Mouse (Mus musculus): ENCODE data around the gene Adgrg7.
A peak's percentile ranks its signal among the peaks of the same experiment; 100 is the strongest.

Adgrg7 gene

GRCm38 (mm10) chr16:56795481-56796139, at the start of gene Adgrg7:
TSS of gene Adgrg7 (minus strand) at chr16:56795855.
- no peak for DNase-seq (ENCODE audit: low spot score in 2 of 2)

- DNase-seq (ENCODE audit: low spot score in 2 of 2) = no peak
Measured at GRCm38 (mm10) chr16:56842988-56843387, 47.3 kb upstream of the Adgrg7 start.

- DNase-seq (ENCODE audit: low spot score in 2 of 2) = no peak
Measured at GRCm38 (mm10) chr16:56833312-56833711, 37.7 kb upstream of the Adgrg7 start.

- DNase-seq (ENCODE audit: low spot score in 2 of 2) = no peak
Measured at GRCm38 (mm10) chr16:56831986-56832385, 36.3 kb upstream of the Adgrg7 start.

GRCm38 (mm10) chr16:56801370-56802109, 5.9 kb upstream of the Adgrg7 start:
- no peak for DNase-seq (ENCODE audit: low spot score in 2 of 2)

- DNase-seq (ENCODE audit: low spot score in 2 of 2) = no peak
Measured at GRCm38 (mm10) chr16:56800946-56801345, 5.3 kb upstream of the Adgrg7 start.

- no peak for DNase-seq (ENCODE audit: low spot score in 2 of 2)
Measured at GRCm38 (mm10) chr16:56800469-56800868, 4.8 kb upstream of the Adgrg7 start.

GRCm38 (mm10) chr16:56799541-56800029, 3.9 kb upstream of the Adgrg7 start:
- DNase-seq (ENCODE audit: low spot score in 2 of 2) = no peak

GRCm38 (mm10) chr16:56798873-56799272, 3.2 kb upstream of the Adgrg7 start:
- no peak for DNase-seq (ENCODE audit: low spot score in 2 of 2)

GRCm38 (mm10) chr16:56794383-56795144, 1.1 kb downstream of the Adgrg7 start:
- no peak for DNase-seq (ENCODE audit: low spot score in 2 of 2)

- DNase-seq (ENCODE audit: low spot score in 2 of 2) = no peak
Measured at GRCm38 (mm10) chr16:56793778-56794177, 1.9 kb downstream of the Adgrg7 start.

GRCm38 (mm10) chr16:56785943-56786342, 9.7 kb downstream of the Adgrg7 start:
- no peak for DNase-seq (ENCODE audit: low spot score in 2 of 2)

GRCm38 (mm10) chr16:56771163-56772105, 24.2 kb downstream of the Adgrg7 start:
- DNase-seq (ENCODE audit: low spot score in 2 of 2) = no peak

- no peak for DNase-seq (ENCODE audit: low spot score in 2 of 2)
Measured at GRCm38 (mm10) chr16:56729060-56729459, 66.6 kb downstream of the Adgrg7 start.

GRCm38 (mm10) chr16:56724927-56725326, 70.7 kb downstream of the Adgrg7 start:
- no peak for DNase-seq (ENCODE audit: low spot score in 2 of 2)

GRCm38 (mm10) chr16:56722357-56722756, 73.3 kb downstream of the Adgrg7 start:
- DNase-seq (ENCODE audit: low spot score in 2 of 2) = no peak

- no peak for DNase-seq (ENCODE audit: low spot score in 2 of 2)
Measured at GRCm38 (mm10) chr16:56719031-56719430, 76.6 kb downstream of the Adgrg7 start.

GRCm38 (mm10) chr16:56717224-56718200, 78.1 kb downstream of the Adgrg7 start, which contains the start of gene Tfg:
TSS of gene Tfg (minus strand) at chr16:56717450.
- peak; percentile 92 to 94 for DNase-seq (ENCODE audit: low spot score in 2 of 2)

GRCm38 (mm10) chr16:56716557-56717179, 79.0 kb downstream of the Adgrg7 start:
- DNase-seq (ENCODE audit: low spot score in 2 of 2) = peak in 1 of 2 experiments; percentile 12
